23 mouse cellular contexts compared by ENCODE assay signal in the genomic region with DNA sequence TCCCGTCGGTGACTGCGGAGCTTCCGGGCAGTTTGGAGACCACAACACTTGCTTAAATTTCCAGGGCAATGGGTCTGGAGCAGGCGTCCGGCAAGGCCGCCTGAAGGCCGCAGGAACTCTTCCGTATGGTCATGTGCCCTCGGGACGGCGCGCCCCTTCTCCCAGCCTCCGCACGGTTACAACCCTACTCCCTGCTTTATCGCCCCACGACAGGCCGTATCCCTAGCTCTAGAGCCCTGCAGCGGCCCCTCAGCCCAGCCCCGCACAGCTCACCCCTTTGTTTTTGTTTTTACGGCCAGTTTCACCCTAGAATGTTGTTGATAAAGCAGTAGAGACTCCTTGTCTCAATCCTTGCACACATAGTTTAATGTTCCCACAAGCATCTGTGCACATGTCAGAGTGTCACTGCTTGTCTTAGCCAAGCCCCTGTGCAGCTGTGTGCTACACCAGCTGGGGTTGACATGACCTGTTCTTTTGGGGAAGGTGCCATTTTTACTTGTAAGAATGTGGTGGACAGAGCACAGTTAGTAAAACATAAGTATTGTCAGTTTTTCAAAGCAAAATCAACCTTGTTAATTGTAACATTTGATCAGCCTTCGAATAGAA. TPM values are rescaled to one million over a fixed set of nuclear protein-coding genes. Genes with fewer than 3 reads are reported as not detected.
DNase-seq lines count a peak whose midpoint lies in the region; ATAC-seq and TF ChIP-seq lines count a peak whose summit lies in the region.
"Had no signal": no experiment of that assay in that cellular context is flagged by ENCODE, and none has a peak within 500 bp of the region (broad histone marks: within the 10 kb centered on the region; RNA-seq: fewer than 3 reads in every experiment).

No protein-coding gene starts in this region.

- H3K27me3 ChIP-seq in heart, embryonic 12.5 days (replicated peaks) = no peaks in the 10 kb centered on the region
- H3K27me3 ChIP-seq in lung, embryonic 15.5 days = no peaks in the 10 kb centered on the region
- H3K27me3 ChIP-seq in ES-Bruce4 (ENCODE audit: control insufficient read depth, insufficient read depth, low read length, poor library complexity, severe bottlenecking) = no peaks in the 10 kb centered on the region
- H3K27me3 ChIP-seq in liver, embryonic 15.5 days = no peaks in the 10 kb centered on the region
- no peaks in the 10 kb centered on the region for H3K27me3 ChIP-seq in intestine, embryonic 16.5 days (replicated peaks; ENCODE audit: control insufficient read depth, insufficient read depth, low read length)
- H3K27me3 ChIP-seq: embryonic facial prominence, embryonic 12.5 days; limb, embryonic 12.5 days; midbrain, embryonic 12.5 days; neural tube, embryonic 15.5 days had no signal

- no peaks in the 10 kb centered on the region for H3K9me3 ChIP-seq in heart, embryonic 12.5 days (replicated peaks)
- H3K9me3 ChIP-seq in lung, embryonic 15.5 days = no peaks in the 10 kb centered on the region
- no peaks in the 10 kb centered on the region for H3K9me3 ChIP-seq in ES-Bruce4 (replicated peaks; ENCODE audit: control insufficient read depth, insufficient read depth, low read length, poor library complexity, severe bottlenecking)
- H3K9me3 ChIP-seq in liver, embryonic 15.5 days (replicated peaks) = no peaks in the 10 kb centered on the region
- no peaks in the 10 kb centered on the region for H3K9me3 ChIP-seq in intestine, embryonic 16.5 days (ENCODE audit: control insufficient read depth, low read length)
- H3K9me3 ChIP-seq: embryonic facial prominence, embryonic 12.5 days; limb, embryonic 12.5 days; midbrain, embryonic 12.5 days; neural tube, embryonic 15.5 days had no signal

- 0 out of 2 replicates have a peak overlapping the region, but pooled peaks have one; percentile 14 for H3K9ac ChIP-seq in heart, embryonic 12.5 days
- H3K9ac ChIP-seq in lung, embryonic 15.5 days = no peak overlapping the region
- no peak overlapping the region for H3K9ac ChIP-seq in ES-Bruce4 (ENCODE audit: low read depth, poor library complexity, severe bottlenecking)
- no peak overlapping the region for H3K9ac ChIP-seq in liver, embryonic 15.5 days
- no peak overlapping the region for H3K9ac ChIP-seq in intestine, embryonic 16.5 days (ENCODE audit: low read depth, low read length)
- H3K9ac ChIP-seq: embryonic facial prominence, embryonic 12.5 days; limb, embryonic 12.5 days; midbrain, embryonic 12.5 days; neural tube, embryonic 15.5 days had no signal

- peak; percentile 84 for ATAC-seq in heart, embryonic 12.5 days (ENCODE audit: insufficient number of reproducible peaks, low FRiP score)
- no peak for ATAC-seq in lung, embryonic 15.5 days (ENCODE audit: borderline replicate concordance, extremely low read depth, low FRiP score, low TSS enrichment)
- ATAC-seq in liver, embryonic 15.5 days (ENCODE audit: insufficient read depth) = peak; percentile 29; the same call in 1 of the 2 replicates
- no peak for ATAC-seq in intestine, embryonic 16.5 days

- TF ChIP-seq CTCF in lung, adult 2 months (IDR thresholded peaks at IDR 0.05; ENCODE audit: insufficient read depth, low read length) = no peak
- TF ChIP-seq CTCF in ES-Bruce4 (IDR thresholded peaks at IDR 0.05; ENCODE audit: low read depth, low read length) = no peak

- no peak overlapping the region for H3K4me2 ChIP-seq in heart, embryonic 12.5 days
- H3K4me2 ChIP-seq in lung, embryonic 15.5 days = no peak overlapping the region
- H3K4me2 ChIP-seq in liver, embryonic 15.5 days = 0 out of 2 replicates have a peak overlapping the region, but pooled peaks have one; percentile 0
- no peak overlapping the region for H3K4me2 ChIP-seq in intestine, embryonic 16.5 days (ENCODE audit: low read depth, low read length)
- H3K4me2 ChIP-seq: embryonic facial prominence, embryonic 12.5 days; limb, embryonic 12.5 days; midbrain, embryonic 12.5 days; neural tube, embryonic 15.5 days had no signal

- H3K27ac ChIP-seq in heart, embryonic 12.5 days (ENCODE audit: poor library complexity, severe bottlenecking) = peak overlapping the region; percentile 27; the same call in 1 of the 2 replicates
- 0 out of 2 replicates have a peak overlapping the region, but pooled peaks have one; percentile 25 for H3K27ac ChIP-seq in lung, embryonic 15.5 days
- H3K27ac ChIP-seq in ES-Bruce4 (ENCODE audit: insufficient read depth, low read length) = no peak overlapping the region
- peak overlapping the region; percentile 85; the same call in 1 of the 2 replicates for H3K27ac ChIP-seq in liver, embryonic 15.5 days (replicated peaks)
- no peak overlapping the region for H3K27ac ChIP-seq in intestine, embryonic 16.5 days (ENCODE audit: low read length)
- H3K27ac ChIP-seq: limb, embryonic 12.5 days; macrophage; midbrain, embryonic 12.5 days had no signal

- no peak for DNase-seq in heart, adult 11 months
- DNase-seq in lung, adult 2 months = no peak
- DNase-seq in cerebellum, postnatal 25 days = no peak
- DNase-seq: adrenal gland, postnatal 36 days; B cell, adult 2 months; cerebellum, adult 8-10 months; heart, adult 18-20 months; heart, postnatal 14 days; kidney, postnatal 14 days; retina, postnatal 1 day; thymus, adult 2 months had no signal

- no peak overlapping the region for H3K4me3 ChIP-seq in heart, embryonic 12.5 days
- no peak overlapping the region for H3K4me3 ChIP-seq in lung, embryonic 15.5 days
- no peak overlapping the region for H3K4me3 ChIP-seq in lung, adult 2 months (replicated peaks; ENCODE audit: extremely low read depth, low read depth, low read length)
- peak overlapping the region; percentile 13; the same call in 1 of the 2 replicates for H3K4me3 ChIP-seq in ES-Bruce4 (ENCODE audit: low read depth, low read length)
- no peak overlapping the region for H3K4me3 ChIP-seq in liver, embryonic 15.5 days (replicated peaks)
- no peak overlapping the region for H3K4me3 ChIP-seq in intestine, embryonic 16.5 days (ENCODE audit: low read length)
- H3K4me3 ChIP-seq: embryonic facial prominence, embryonic 12.5 days; limb, embryonic 12.5 days; midbrain, embryonic 12.5 days; neural tube, embryonic 15.5 days had no signal

- no peaks in the 10 kb centered on the region for H3K36me3 ChIP-seq in heart, embryonic 12.5 days
- H3K36me3 ChIP-seq in lung, embryonic 15.5 days = no peaks in the 10 kb centered on the region
- no peaks in the 10 kb centered on the region for H3K36me3 ChIP-seq in ES-Bruce4 (ENCODE audit: control insufficient read depth, insufficient read depth, low read length, poor library complexity, severe bottlenecking)
- no peaks in the 10 kb centered on the region for H3K36me3 ChIP-seq in liver, embryonic 15.5 days (replicated peaks)
- H3K36me3 ChIP-seq in intestine, embryonic 16.5 days (ENCODE audit: control insufficient read depth, insufficient read depth, low read length) = 0 out of 2 replicates have a peak, but pooled peaks cover 2% of the 10 kb centered on the region
- H3K36me3 ChIP-seq: embryonic facial prominence, embryonic 12.5 days; limb, embryonic 12.5 days; midbrain, embryonic 12.5 days; neural tube, embryonic 15.5 days had no signal

- TF ChIP-seq POLR2A in lung, adult 2 months (IDR thresholded peaks at IDR 0.05; ENCODE audit: borderline replicate concordance, extremely low read depth, low read depth, low read length) = no peak
- no peak for TF ChIP-seq POLR2A in ES-Bruce4 (IDR thresholded peaks at IDR 0.05; ENCODE audit: insufficient read depth, low read length)

- 74% methylated on average over 22 of the region's 22 CpGs for WGBS in heart, embryonic 12.5 days
- WGBS in lung, embryonic 15.5 days = 81% methylated on average over 22 of the region's 22 CpGs
- 87% methylated on average over 22 of the region's 22 CpGs for WGBS in lung, adult 2 months
- WGBS in liver, embryonic 15.5 days (ENCODE audit: insufficient replicate concordance) = 75% methylated on average over 22 of the region's 22 CpGs
- 84% methylated on average over 22 of the region's 22 CpGs for WGBS in intestine, embryonic 16.5 days

- peaks cover 78% of the 10 kb centered on the region for H3K4me1 ChIP-seq in heart, embryonic 12.5 days (replicated peaks)
- H3K4me1 ChIP-seq in lung, embryonic 15.5 days = peaks cover 40% of the 10 kb centered on the region
- peaks cover 31% of the 10 kb centered on the region for H3K4me1 ChIP-seq in lung, adult 2 months (ENCODE audit: control insufficient read depth, insufficient read depth, low read length)
- H3K4me1 ChIP-seq in ES-Bruce4 (ENCODE audit: control insufficient read depth, insufficient read depth, low read length) = peaks cover 5% of the 10 kb centered on the region
- peaks cover 97% of the 10 kb centered on the region for H3K4me1 ChIP-seq in liver, embryonic 15.5 days (replicated peaks)
- peaks cover 33% of the 10 kb centered on the region for H3K4me1 ChIP-seq in intestine, embryonic 16.5 days (ENCODE audit: control insufficient read depth, insufficient read depth, low read length)

- TF ChIP-seq EP300 in ES-Bruce4 (IDR thresholded peaks at IDR 0.05; ENCODE audit: insufficient read depth, low read depth, low read length) = no peak

RNA-seq across cellular contexts. Expression of a gene that starts 43.0 kb away (rescaled TPM):
- 18.2 and 18.9 TPM in 2 replicates for polyA plus RNA-seq in heart, embryonic 12.5 days (2016; fragmentation: Nextera tagmentation; extraction: Ambion mirVana)
- 19.0 and 25.2 TPM in 2 replicates for polyA plus RNA-seq in lung, embryonic 15.5 days (2015; fragmentation: Nextera tagmentation; extraction: Ambion mirVana)
- 85.1 and 107 TPM in 2 replicates for polyA plus RNA-seq in lung, adult 2 months (2012; rRNA removed)
- 69.2 and 80.9 TPM in 2 replicates for polyA plus RNA-seq in ES-Bruce4 (2011; ENCODE audit: insufficient read depth, insufficient read length, low read depth, missing spikeins)
- 7.9 and 12.1 TPM in 2 replicates for polyA plus RNA-seq in liver, embryonic 15.5 days (2015; fragmentation: Nextera tagmentation; extraction: Ambion mirVana)
- 8.1 and 8.6 TPM in 2 replicates for polyA plus RNA-seq in intestine, embryonic 16.5 days (2015; fragmentation: Nextera tagmentation; extraction: Ambion mirVana)

RNA-seq across cellular contexts. Expression of a gene that starts 44.2 kb away (rescaled TPM):
- 14.1 and 15.7 TPM in 2 replicates for polyA plus RNA-seq in heart, embryonic 12.5 days (2016; fragmentation: Nextera tagmentation; extraction: Ambion mirVana)
- polyA plus RNA-seq in lung, embryonic 15.5 days (2015; fragmentation: Nextera tagmentation; extraction: Ambion mirVana) = 26.9 and 32.3 TPM in 2 replicates
- not detected in 2 replicates for polyA plus RNA-seq in lung, adult 2 months (2012; rRNA removed)
- polyA plus RNA-seq in ES-Bruce4 (2011; ENCODE audit: insufficient read depth, insufficient read length, low read depth, missing spikeins) = not detected in 2 replicates
- polyA plus RNA-seq in liver, embryonic 15.5 days (2015; fragmentation: Nextera tagmentation; extraction: Ambion mirVana) = 7.9 and 11.4 TPM in 2 replicates
- 17.6 and 22.0 TPM in 2 replicates for polyA plus RNA-seq in intestine, embryonic 16.5 days (2015; fragmentation: Nextera tagmentation; extraction: Ambion mirVana)
- polyA plus RNA-seq: cortical plate, adult 2 months; small intestine, adult 2 months; thymus, adult 2 months had no signal

Comparison
In these comparisons a context has a peak if more than half of its experiments do, and no peak if none do; other contexts are left out.
1. ATAC-seq: peak in heart, embryonic 12.5 days (single experiment) and liver, embryonic 15.5 days (single experiment); none in lung, embryonic 15.5 days (single experiment) and intestine, embryonic 16.5 days (single experiment).
2. H3K27ac ChIP-seq: peak in heart, embryonic 12.5 days (single experiment), lung, embryonic 15.5 days (single experiment) and liver, embryonic 15.5 days (single experiment); none in ES-Bruce4 (single experiment) and intestine, embryonic 16.5 days (single experiment).